Mouse (Mus musculus): ENCODE data around the gene Nphs2. TPM values are rescaled to one million over a fixed set of nuclear protein-coding genes. Genes with fewer than 3 reads are reported as not detected.
A peak's percentile ranks its signal among the peaks of the same experiment; 100 is the strongest.
"Not testable (repeated sequence)": the region's sequence is repeated elsewhere in the genome, so short reads cannot be mapped to it uniquely, and the experiment has no call there.

The Nphs2 gene
- polyA plus RNA-seq (2014; fragmentation: Nextera tagmentation; extraction: Ambion mirVana), result 0.13 TPM in 1 of 2 replicates, not detected in the other

- DNase-seq (no peak), ATAC-seq (ENCODE audit: low FRiP score, low TSS enrichment) (no peak)
- H3K4me1 ChIP-seq (ENCODE audit: control insufficient read depth, insufficient read depth, low read length), result peaks cover 6% of the 10 kb centered on the region; the same call in 1 of the 2 replicates
- H3K27ac ChIP-seq (replicated peaks; ENCODE audit: low read depth, low read length), result no peak within 1 kb of the TSS
- no peak within 1 kb of the TSS for H3K9ac ChIP-seq (replicated peaks; ENCODE audit: low read length)
- WGBS, result 3% methylated on average over 29 of the region's 29 CpGs
- H3K4me2 ChIP-seq (ENCODE audit: low read length), result peak within 1 kb of the TSS; percentile 43
- peaks cover 21% of the 10 kb centered on the region for H3K27me3 ChIP-seq (ENCODE audit: control insufficient read depth, insufficient read depth, low read length)
- no peaks in the 10 kb centered on the region for H3K9me3 ChIP-seq (ENCODE audit: control insufficient read depth, low read length)
- no peaks in the 10 kb centered on the region for H3K36me3 ChIP-seq (ENCODE audit: control insufficient read depth, insufficient read depth, low read length)
- H3K4me3 ChIP-seq (replicated peaks; ENCODE audit: low read depth, low read length), result peak within 1 kb of the TSS; percentile 14; the same call in 1 of the 2 replicates
Observed at GRCm38 (mm10) chr1:156310630-156311029, at the start of gene Nphs2. Nphs2 (plus strand) TSS chr1:156310727.

DNA sequence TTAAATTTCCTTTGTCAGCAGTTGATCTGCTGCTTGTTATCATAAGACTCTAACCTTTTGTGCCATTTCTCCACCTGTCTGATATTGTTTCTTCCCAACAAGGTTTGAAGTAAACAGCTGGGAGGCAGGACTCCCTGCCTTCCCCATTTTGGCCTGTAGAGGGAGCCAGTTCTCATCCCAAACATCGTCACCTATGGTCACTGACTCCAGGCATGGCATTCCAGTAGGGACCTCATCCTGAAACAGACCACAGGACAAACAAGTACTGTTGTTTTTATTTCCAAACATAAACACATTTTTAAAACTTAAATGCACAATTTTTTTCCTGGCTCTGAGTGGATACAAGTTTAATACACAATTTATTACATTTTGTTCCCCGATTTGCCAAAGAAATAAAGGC is 47.2 kb upstream of the Nphs2 start:
- WGBS, result 53% methylated on average over 2 of the region's 2 CpGs
- ATAC-seq (ENCODE audit: low FRiP score, low TSS enrichment), result no peak
- H3K9me3 ChIP-seq (ENCODE audit: control insufficient read depth, low read length), result no peaks in the 10 kb centered on the region
- no peak overlapping the region for H3K9ac ChIP-seq (replicated peaks; ENCODE audit: low read length)
- no peaks in the 10 kb centered on the region for H3K36me3 ChIP-seq (ENCODE audit: control insufficient read depth, insufficient read depth, low read length)
- H3K4me2 ChIP-seq (ENCODE audit: low read length), result no peak overlapping the region
- H3K27me3 ChIP-seq (ENCODE audit: control insufficient read depth, insufficient read depth, low read length), result no peaks in the 10 kb centered on the region
- DNase-seq, result peak; percentile 80
- H3K27ac ChIP-seq (replicated peaks; ENCODE audit: low read depth, low read length), result no peak overlapping the region
- no peak overlapping the region for H3K4me3 ChIP-seq (replicated peaks; ENCODE audit: low read depth, low read length)
- H3K4me1 ChIP-seq (ENCODE audit: control insufficient read depth, insufficient read depth, low read length), result no peaks in the 10 kb centered on the region

DNA sequence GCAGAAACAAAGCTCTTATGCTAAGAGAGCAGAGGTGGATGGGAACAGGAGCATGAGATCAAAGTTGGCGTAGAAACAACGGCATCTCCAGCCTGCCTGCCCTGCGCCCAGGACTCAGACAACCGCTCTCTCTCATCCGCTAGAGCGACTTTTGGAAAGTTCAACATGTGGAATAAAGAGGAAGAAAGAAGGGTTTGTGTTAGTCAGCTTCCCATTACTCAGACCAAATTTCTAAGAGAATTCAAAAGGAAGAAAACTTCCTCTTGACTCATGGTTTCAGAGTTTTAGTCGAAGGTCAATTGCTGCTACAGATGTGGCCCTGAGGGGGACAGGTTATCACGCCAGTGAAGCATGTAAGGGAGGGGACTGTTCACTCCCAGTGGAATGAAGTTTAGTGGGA is 46.6 kb upstream of the Nphs2 start:
- Histone ChIP-seq H3K4me1 (ENCODE audit: control insufficient read depth, insufficient read depth, low read length) (no peaks in the 10 kb centered on the region), H3K9ac (replicated peaks; ENCODE audit: low read length) (no peak overlapping the region), H3K4me3 (replicated peaks; ENCODE audit: low read depth, low read length) (no peak overlapping the region), H3K27ac (replicated peaks; ENCODE audit: low read depth, low read length) (no peak overlapping the region), H3K27me3 (ENCODE audit: control insufficient read depth, insufficient read depth, low read length) (no peaks in the 10 kb centered on the region), H3K4me2 (ENCODE audit: low read length) (no peak overlapping the region), H3K36me3 (ENCODE audit: control insufficient read depth, insufficient read depth, low read length) (no peaks in the 10 kb centered on the region), H3K9me3 (ENCODE audit: control insufficient read depth, low read length) (no peaks in the 10 kb centered on the region)
- no peak for ATAC-seq (ENCODE audit: low FRiP score, low TSS enrichment)
- WGBS, result 90% methylated on average over 8 of the region's 8 CpGs
- DNase-seq, result no peak

DNA sequence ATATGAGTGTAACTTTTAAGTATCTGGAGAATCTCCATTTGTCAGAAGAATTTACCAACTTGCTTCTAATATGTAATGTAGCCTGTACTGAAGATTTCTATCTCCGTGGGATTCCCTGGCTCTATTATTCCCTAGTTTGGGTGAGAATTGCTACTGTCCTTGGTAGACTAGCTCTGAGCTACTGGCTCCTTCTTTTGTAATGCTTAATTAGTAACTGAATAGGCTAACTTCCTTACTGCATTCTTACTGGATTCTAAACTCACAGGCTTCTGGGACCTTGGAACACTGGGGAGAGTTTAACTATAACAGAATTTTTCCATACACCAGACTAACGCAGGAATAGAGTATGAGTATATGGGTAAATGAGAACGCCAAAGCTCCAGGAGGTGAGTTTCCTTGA is 42.0 kb upstream of the Nphs2 start:
- DNase-seq; ATAC-seq (ENCODE audit: low FRiP score, low TSS enrichment): not testable (repeated sequence)
- WGBS, result 22% methylated on average over 3 of the region's 3 CpGs

DNA sequence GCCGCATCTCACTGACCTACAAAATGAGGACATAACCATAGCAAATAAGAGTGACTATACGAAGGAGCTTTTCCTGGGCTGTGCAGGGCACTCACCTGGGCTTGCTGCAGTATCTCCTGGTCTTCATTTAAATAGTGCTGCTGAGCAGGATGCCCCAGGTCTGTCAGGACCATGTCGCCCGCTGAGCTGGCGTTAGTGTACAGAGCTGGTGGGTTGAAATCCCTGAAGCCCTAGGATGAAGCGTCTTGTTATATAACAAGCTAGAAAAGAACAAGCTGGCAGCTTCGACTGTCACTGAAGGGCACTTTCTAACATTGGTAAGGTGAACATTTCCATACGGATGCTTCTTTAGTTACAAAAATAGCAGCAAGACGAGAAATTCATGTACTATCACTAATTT is 40.1 kb upstream of the Nphs2 start:
- H3K9me3 ChIP-seq (ENCODE audit: control insufficient read depth, low read length), result no peaks in the 10 kb centered on the region
- no peak for ATAC-seq (ENCODE audit: low FRiP score, low TSS enrichment)
- no peak overlapping the region for H3K9ac ChIP-seq (replicated peaks; ENCODE audit: low read length)
- 83% methylated on average over 9 of the region's 9 CpGs for WGBS
- H3K36me3 ChIP-seq (ENCODE audit: control insufficient read depth, insufficient read depth, low read length), result no peaks in the 10 kb centered on the region
- no peaks in the 10 kb centered on the region for H3K27me3 ChIP-seq (ENCODE audit: control insufficient read depth, insufficient read depth, low read length)
- no peak overlapping the region for H3K4me2 ChIP-seq (ENCODE audit: low read length)
- H3K27ac ChIP-seq (replicated peaks; ENCODE audit: low read depth, low read length), result no peak overlapping the region
- no peak for DNase-seq
- H3K4me1 ChIP-seq (ENCODE audit: control insufficient read depth, insufficient read depth, low read length), result no peaks in the 10 kb centered on the region; the same call in 1 of the 2 replicates
- no peak overlapping the region for H3K4me3 ChIP-seq (replicated peaks; ENCODE audit: low read depth, low read length)

More for the DNA sequence above, 42.0 kb upstream of the Nphs2 start:
- H3K4me2 ChIP-seq (ENCODE audit: low read length); H3K27ac ChIP-seq (replicated peaks; ENCODE audit: low read depth, low read length); H3K9me3 ChIP-seq (ENCODE audit: control insufficient read depth, low read length); H3K4me1 ChIP-seq (ENCODE audit: control insufficient read depth, insufficient read depth, low read length); H3K27me3 ChIP-seq (ENCODE audit: control insufficient read depth, insufficient read depth, low read length); H3K4me3 ChIP-seq (replicated peaks; ENCODE audit: low read depth, low read length); H3K36me3 ChIP-seq (ENCODE audit: control insufficient read depth, insufficient read depth, low read length); H3K9ac ChIP-seq (replicated peaks; ENCODE audit: low read length): not testable (repeated sequence)

- Histone ChIP-seq H3K27me3 (ENCODE audit: control insufficient read depth, insufficient read depth, low read length) (no peaks in the 10 kb centered on the region), H3K27ac (replicated peaks; ENCODE audit: low read depth, low read length) (peak overlapping the region; percentile 58; the same call in 1 of the 2 replicates), H3K9ac (replicated peaks; ENCODE audit: low read length) (no peak overlapping the region), H3K4me3 (replicated peaks; ENCODE audit: low read depth, low read length) (no peak overlapping the region), H3K4me1 (ENCODE audit: control insufficient read depth, insufficient read depth, low read length) (no peaks in the 10 kb centered on the region; the same call in 1 of the 2 replicates), H3K36me3 (ENCODE audit: control insufficient read depth, insufficient read depth, low read length) (no peaks in the 10 kb centered on the region), H3K4me2 (ENCODE audit: low read length) (no peak overlapping the region), H3K9me3 (ENCODE audit: control insufficient read depth, low read length) (no peaks in the 10 kb centered on the region)
- 29% methylated on average over 5 of the region's 5 CpGs for WGBS
- ATAC-seq (ENCODE audit: low FRiP score, low TSS enrichment), result no peak
- DNase-seq, result peak; percentile 83
Observed at GRCm38 (mm10) chr1:156271654-156272053, 38.9 kb upstream of the Nphs2 start.

- no peaks in the 10 kb centered on the region for H3K9me3 ChIP-seq (ENCODE audit: control insufficient read depth, low read length)
- no peaks in the 10 kb centered on the region for H3K36me3 ChIP-seq (ENCODE audit: control insufficient read depth, insufficient read depth, low read length)
- no peak overlapping the region for H3K4me3 ChIP-seq (replicated peaks; ENCODE audit: low read depth, low read length)
- H3K27me3 ChIP-seq (ENCODE audit: control insufficient read depth, insufficient read depth, low read length), result no peaks in the 10 kb centered on the region
- no peaks in the 10 kb centered on the region; the same call in 1 of the 2 replicates for H3K4me1 ChIP-seq (ENCODE audit: control insufficient read depth, insufficient read depth, low read length)
- DNase-seq (no peak), ATAC-seq (ENCODE audit: low FRiP score, low TSS enrichment) (no peak)
- no peak overlapping the region for H3K27ac ChIP-seq (replicated peaks; ENCODE audit: low read depth, low read length)
- no peak overlapping the region for H3K4me2 ChIP-seq (ENCODE audit: low read length)
- 69% methylated on average over 7 of the region's 7 CpGs for WGBS
- no peak overlapping the region for H3K9ac ChIP-seq (replicated peaks; ENCODE audit: low read length)
Observed at GRCm38 (mm10) chr1:156273647-156274046, 36.9 kb upstream of the Nphs2 start.

DNA sequence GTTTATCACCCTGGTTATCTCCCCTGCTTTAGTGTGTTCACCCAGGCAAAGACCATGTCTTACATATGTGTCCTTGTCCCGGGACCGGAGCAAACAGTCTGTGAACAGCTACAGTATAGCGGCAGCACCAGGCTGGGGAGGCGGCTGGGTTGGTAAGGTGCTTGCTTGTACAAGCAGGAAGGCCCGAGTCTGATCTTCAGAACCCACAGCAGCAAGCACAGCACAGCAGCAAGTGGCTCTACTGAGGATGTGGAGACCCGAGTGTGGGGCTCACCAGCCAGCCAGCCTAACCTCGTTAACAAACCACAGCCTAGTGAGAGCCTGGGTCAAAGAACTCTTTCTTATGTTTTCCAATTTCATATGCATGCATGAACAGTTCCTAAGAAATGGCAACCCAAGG is 30.4 kb upstream of the Nphs2 start:
- WGBS, result 90% methylated on average over 7 of the region's 7 CpGs
- no peak overlapping the region for H3K4me2 ChIP-seq (ENCODE audit: low read length)
- no peak overlapping the region for H3K9ac ChIP-seq (replicated peaks; ENCODE audit: low read length)
- H3K9me3 ChIP-seq (ENCODE audit: control insufficient read depth, low read length), result no peaks in the 10 kb centered on the region
- H3K27me3 ChIP-seq (ENCODE audit: control insufficient read depth, insufficient read depth, low read length), result no peaks in the 10 kb centered on the region
- H3K4me3 ChIP-seq (replicated peaks; ENCODE audit: low read depth, low read length), result no peak overlapping the region
- no peaks in the 10 kb centered on the region for H3K36me3 ChIP-seq (ENCODE audit: control insufficient read depth, insufficient read depth, low read length)
- no peak for DNase-seq
- ATAC-seq (ENCODE audit: low FRiP score, low TSS enrichment), result no peak
- H3K27ac ChIP-seq (replicated peaks; ENCODE audit: low read depth, low read length), result no peak overlapping the region
- no peaks in the 10 kb centered on the region for H3K4me1 ChIP-seq (ENCODE audit: control insufficient read depth, insufficient read depth, low read length)

- Histone ChIP-seq H3K9ac (replicated peaks; ENCODE audit: low read length) (no peak overlapping the region), H3K4me2 (ENCODE audit: low read length) (no peak overlapping the region), H3K27me3 (ENCODE audit: control insufficient read depth, insufficient read depth, low read length) (no peaks in the 10 kb centered on the region), H3K4me3 (replicated peaks; ENCODE audit: low read depth, low read length) (no peak overlapping the region), H3K9me3 (ENCODE audit: control insufficient read depth, low read length) (no peaks in the 10 kb centered on the region), H3K4me1 (ENCODE audit: control insufficient read depth, insufficient read depth, low read length) (no peaks in the 10 kb centered on the region), H3K36me3 (ENCODE audit: control insufficient read depth, insufficient read depth, low read length) (no peaks in the 10 kb centered on the region), H3K27ac (replicated peaks; ENCODE audit: low read depth, low read length) (no peak overlapping the region)
- WGBS, result 83% methylated on average over 10 of the region's 10 CpGs
- ATAC-seq (ENCODE audit: low FRiP score, low TSS enrichment), result no peak
- no peak for DNase-seq
Observed at GRCm38 (mm10) chr1:156284207-156284606, 26.3 kb upstream of the Nphs2 start.
